Mouse (Mus musculus) granulocyte monocyte progenitor cell, adult 5-6 weeks (primary cell): ENCODE results near the gene Caly. TPM values are rescaled to one million over a fixed set of nuclear protein-coding genes. Genes with fewer than 3 reads are reported as not detected.

Experiments
- ATAC-seq: replicated peaks from 2 replicates; pipeline ENCODE4 v1.8.0; 2016; ENCODE audit warnings: mild to moderate bottlenecking, moderate TSS enrichment, inconsistent platforms; ENCODE audit not compliant: poor library complexity, severe bottlenecking
- total RNA-seq, 2 experiments: library from RNA; stranded (forward) in 1 of 2; stranded (reverse) in 1 of 2; fragments of 200-712, 200-1000 nt in 1 of 2; fragments of >200 nt in 1 of 2; fragmentation: Nextera tagmentation in 1 of 2; gene quantifications; 2 replicates each; pipeline ENCODE4 v1.2.3; 2014 to 2017

Caly gene
- total RNA-seq, 2 experiments from 2014 or later: 0.67 TPM; not detected in 1

- no peak for ATAC-seq
Measured at GRCm38 (mm10) chr7:140092924-140093528, 10.7 kb upstream of the Caly start, which contains the start of gene Prap1. Gene Prap1, plus strand, starts transcription at chr7:140093395.

DNA sequence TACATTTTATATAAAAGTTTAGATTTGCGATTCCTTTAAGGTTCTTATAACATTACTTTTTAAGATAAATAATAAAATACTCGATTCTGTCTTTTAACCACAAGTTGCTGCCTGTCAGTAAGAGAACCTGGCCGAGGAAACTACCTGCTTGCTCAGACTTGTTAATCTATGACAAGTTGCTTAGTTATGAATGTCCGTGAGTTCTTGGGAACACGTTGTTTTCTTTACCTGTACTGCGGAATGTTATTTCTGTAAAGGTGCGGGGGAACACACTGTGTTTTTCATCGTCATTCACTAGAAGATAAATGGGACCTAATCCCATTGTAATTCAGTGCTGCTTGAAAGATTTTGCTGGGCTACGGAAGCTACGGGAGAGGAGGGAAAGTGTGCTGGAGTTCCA is 8.3 kb upstream of the Caly start:
- ATAC-seq: no peak

GRCm38 (mm10) chr7:140081408-140082241 is 723 bp downstream of the Caly start:
- no peak for ATAC-seq

GRCm38 (mm10) chr7:140080503-140081156 is 1.7 kb downstream of the Caly start:
- peak; percentile 55 for ATAC-seq

GRCm38 (mm10) chr7:140078711-140079110 is 3.6 kb downstream of the Caly start:
- peak; percentile 63 for ATAC-seq

DNA sequence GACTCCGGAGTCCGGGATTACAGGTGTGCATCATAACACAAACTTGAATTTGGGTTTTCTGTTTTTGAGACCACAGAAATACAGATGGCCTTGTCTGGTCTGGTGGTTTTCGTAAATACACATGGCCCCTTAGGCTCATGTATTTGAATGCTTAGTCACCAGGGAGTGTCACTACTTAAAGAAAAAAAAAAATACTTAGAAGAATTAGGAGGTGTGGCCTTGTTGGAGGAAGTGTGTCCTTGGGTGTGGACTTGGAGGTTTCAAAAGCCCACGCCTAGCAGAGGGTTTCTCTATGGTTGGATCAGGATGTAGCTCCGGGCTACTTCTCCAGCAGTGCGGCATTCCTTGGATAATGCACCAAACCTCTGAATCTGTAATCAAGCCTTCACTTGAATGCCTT is 4.7 kb downstream of the Caly start:
- peak; percentile 54 for ATAC-seq

DNA sequence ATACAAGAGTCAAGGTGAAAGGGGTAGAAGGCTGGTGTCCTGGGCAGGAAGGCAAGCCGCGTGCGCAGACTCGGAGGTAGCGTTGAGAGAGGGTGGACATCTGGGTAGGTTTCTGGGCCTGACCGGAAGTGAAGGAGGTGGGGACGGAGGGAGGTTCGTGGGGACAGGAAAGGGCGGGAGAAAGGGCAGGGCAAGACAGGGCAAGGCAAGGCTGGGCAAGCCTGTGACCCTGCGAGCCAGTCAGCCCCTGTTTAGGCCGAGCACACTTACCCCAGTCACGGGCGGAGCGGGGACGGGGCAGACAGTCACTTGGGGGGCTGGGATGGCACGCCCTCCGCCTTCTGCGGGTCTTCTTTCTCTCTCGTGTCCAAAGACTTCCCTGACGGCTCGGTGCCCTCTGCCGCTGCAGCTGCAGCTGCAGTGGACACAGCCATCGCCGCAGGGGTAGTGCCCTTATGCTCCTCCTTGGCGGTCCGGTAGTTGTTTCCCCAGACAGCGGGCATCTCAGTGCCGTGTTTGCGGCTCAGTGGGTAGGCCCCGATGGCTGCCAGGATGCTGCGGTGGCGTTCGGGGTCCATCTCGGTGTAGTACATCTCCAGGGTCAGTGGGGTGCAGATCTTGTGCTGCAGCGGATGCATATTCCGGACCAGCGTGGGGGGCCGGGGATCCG is 12.2 kb downstream of the Caly start:
- ATAC-seq: peak; percentile 39

GRCm38 (mm10) chr7:140067397-140067796 is 15.0 kb downstream of the Caly start:
- ATAC-seq: no peak

DNA sequence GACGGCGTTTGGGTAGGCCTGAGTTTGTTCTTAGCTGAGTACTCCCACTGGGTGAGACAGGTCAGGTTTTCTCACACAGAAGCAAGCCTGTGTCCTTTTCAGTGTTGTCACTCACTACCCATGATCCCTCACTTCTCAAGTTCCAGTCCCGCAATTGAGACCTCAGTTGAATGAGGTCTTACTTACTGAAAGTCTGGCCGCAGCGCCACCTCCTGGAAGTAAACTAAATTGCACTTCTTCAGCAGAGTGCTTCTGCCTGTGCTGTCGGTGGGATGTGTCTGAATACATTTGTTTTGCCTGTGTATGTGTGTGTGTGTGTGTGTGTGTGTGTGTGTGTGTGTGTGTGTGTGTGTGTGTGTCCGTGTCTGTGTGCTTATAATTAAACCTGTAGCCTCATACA is 19.3 kb downstream of the Caly start:
- ATAC-seq: peak; percentile 65

- peak; percentile 43; the same call in 1 of the 2 replicates for ATAC-seq
Measured at GRCm38 (mm10) chr7:140062307-140062706, 20.0 kb downstream of the Caly start.

DNA sequence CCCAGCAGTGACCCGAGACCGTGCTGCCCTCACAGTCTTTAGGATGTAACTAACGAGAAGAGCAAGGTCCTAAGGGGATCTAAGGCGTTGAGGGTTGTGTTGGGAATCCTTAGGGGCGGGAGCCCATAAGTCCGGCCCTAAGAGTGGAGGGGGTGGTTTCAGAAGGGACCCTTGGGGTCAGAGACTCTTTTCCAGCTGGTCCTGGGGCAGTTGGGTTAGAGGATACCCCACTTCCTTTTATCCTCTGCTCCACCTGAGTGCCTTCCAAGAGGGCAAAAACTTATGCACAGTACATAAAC is 20.6 kb downstream of the Caly start:
- no peak for ATAC-seq

- ATAC-seq: peak; percentile 24
Measured at GRCm38 (mm10) chr7:140060936-140061831, 21.2 kb downstream of the Caly start.

- no peak for ATAC-seq
Measured at GRCm38 (mm10) chr7:140059601-140060000, 22.7 kb downstream of the Caly start.

DNA sequence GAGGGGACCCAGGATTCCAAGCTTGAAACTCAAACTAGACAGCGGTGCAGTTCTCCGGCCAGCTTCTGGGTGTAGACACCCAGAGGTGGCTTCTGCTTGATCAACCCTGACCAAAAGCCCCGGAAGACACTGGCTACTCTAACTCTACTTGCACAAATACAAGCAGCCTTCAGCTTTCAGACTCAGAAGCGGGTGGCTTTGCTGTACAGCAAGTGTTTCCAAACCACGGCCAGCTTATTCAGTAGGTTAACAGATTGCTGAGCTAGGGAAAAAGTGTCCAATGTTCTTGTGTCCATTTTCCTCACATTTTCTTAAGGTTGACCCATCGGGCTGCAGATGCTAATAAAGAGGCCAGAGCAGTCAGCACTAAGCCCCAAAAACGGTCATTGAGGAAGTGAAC is 23.8 kb downstream of the Caly start:
- no peak for ATAC-seq

DNA sequence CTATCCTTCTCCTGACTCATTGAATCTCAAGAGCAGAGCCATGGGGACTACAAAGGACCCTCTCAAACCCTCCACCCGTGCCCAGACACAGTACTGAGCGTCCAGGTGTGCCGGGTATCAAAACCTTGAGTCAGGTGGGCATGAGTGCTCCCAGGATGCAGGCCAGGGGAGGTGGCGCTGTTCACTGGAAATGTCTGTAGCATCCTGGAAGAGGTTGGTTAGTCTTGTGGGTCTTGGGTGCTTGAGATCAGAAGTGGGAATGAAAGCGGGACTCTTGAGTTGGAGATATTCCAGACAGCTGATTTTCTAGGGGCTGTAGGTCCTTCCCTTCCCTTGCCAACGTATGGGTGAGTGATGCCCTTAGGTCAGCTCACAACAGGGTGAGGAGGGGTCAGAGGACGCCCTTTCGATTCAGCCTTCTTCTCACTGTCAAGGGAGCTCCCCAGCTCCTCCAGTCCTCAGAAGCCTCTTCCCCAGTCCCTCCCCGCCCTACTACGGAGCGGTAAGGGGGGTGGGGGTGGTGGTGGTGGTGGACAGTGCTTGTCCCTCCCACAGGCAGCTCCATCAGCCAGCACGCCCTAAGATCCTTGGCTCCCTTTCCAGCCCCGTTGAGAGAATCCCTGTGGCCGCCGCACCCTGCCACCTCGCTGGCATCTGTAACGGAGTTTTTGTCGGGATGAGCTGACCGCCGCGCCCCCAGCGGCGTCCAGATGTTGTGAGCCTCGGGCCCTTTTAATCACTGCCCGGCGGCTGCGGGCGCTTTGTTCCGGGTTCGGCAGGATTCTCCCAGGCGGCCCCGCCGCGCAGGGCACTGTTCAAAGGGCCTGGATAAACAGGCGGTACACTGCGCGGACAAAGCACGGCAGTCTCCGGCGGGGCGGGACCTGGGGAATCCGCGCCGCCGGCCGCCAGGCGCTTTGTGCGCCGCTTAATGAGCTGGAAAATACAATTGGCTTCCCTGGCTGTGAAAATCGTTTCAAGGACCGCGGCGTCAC is 24.6 kb downstream of the Caly start:
- peak; percentile 41 for ATAC-seq

DNA sequence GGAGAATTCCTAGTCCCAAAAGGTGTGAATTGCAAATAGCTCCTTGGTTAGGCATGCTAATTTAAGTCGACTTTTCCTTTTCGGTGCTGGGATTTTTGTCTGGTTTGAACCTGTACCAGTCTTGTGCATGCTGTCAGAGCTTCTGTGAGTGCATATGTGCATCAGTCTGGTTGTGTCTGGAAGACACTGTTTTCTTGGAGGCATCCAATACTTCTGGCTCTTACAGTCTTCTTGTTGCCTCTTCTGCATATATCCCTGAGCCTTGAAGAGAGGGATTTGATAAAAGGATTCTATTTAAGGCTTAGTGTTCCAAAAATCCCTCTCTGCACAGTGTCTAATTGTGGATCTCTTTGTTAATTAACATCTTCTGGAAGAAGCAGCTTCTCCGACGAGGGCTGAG is 28.2 kb downstream of the Caly start:
- no peak for ATAC-seq

DNA sequence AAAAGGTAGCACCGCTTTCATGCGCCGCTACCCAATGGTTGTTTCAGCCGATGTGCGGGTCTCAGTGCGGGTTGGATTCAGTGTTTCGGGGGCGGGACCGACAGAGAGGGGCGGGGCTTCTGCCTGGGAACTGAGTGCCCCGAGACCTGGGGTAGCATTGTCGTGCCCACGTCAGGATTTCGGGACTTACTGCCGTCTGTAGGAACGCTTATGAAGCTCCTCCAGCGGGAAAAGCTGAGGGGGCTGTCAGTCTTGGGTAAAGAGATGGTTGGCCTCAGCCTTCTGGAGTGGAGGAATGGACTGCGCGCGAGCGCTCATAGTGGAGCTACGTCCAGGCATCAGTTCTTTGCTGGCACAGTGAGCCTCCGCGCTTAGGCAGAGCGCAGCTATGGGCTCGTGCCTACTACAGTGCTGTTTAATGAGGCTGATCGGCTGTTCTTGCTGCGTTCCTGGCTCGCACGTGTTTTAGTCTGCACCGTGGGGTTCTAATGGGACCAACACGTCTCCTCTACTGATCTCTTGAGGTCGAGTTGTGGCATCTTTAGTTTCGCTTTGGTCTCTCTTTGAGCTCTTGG is 33.1 kb downstream of the Caly start:
- ATAC-seq: peak; percentile 52

- ATAC-seq: peak; percentile 23
Measured at GRCm38 (mm10) chr7:140048361-140049114, 33.8 kb downstream of the Caly start, which contains the start of gene Msx3. Gene Msx3, minus strand, starts transcription at chr7:140049089.
